Mouse (Mus musculus) adrenal gland, adult (tissue): ENCODE data around the gene Speer4e.
A peak's percentile ranks its signal among the peaks of the same experiment; 100 is the strongest.

Experiments
- DNase-seq, 2 experiments: peaks; one replicate each; pipeline ENCODE4 v3.0.0; 2022 to 2023; ENCODE audit warnings: low spot score in 1 of 2; ENCODE audit not compliant: inconsistent age in 2 of 2

Gene Speer4e

DNA sequence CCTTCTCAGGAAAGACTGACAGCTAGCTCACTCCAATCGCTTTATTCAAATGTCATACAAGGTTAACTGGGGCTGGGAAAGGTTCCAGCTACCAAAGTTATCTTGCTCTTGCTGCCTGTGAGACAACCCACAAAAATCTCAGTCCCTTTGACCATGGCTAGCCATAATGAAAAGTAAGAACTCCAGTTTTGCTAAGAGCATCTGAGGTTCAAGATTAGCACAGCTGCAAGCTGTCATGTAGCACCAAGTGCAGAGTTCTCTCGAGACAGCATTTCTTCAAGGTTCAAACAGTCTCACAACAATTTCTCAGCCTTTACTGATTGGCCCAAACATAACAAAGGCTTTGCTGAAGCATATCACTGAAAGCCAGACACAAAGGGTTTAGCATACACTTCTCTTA, 52.9 kb downstream of the Speer4e start:
- DNase-seq, result peak in 1 of 2 experiments; percentile 48
